Mouse (Mus musculus) urinary bladder, postnatal 36 days (tissue): ENCODE measurements around the gene Tmbim1.
"Not testable (repeated sequence)": the region's sequence is repeated elsewhere in the genome, so short reads cannot be mapped to it uniquely, and the experiment has no call there.

Experiments used
- DNase-seq, 2 experiments: peaks; one replicate each; pipeline ENCODE4 v3.0.0; 2022; ENCODE audit warnings: low spot score in 2 of 2, mixed read lengths in 1 of 2

Tmbim1 gene

DNA sequence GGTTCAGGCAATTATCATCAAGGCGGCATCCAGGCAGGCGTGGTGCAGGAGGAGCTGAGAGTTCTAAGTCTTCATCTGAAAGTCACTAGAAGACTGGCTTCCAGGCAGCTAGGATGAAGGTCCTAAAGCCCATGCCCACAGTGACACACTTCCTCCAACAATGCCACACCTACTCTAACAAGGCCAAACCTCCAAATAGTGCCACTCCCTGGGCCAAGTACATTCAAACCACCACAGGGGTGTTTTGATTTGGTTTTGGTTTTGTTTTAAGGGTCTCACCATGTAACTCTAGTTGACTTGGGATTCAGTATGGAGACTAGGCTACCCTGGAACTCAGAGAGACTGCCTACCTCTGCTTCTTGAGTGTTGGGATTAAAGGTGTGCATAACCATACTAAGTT lies at the start of gene Tmbim1:
Gene Tmbim1 (minus strand): TSS at position 101 of the 400 bp plus-strand sequence.
- DNase-seq: no peak

DNA sequence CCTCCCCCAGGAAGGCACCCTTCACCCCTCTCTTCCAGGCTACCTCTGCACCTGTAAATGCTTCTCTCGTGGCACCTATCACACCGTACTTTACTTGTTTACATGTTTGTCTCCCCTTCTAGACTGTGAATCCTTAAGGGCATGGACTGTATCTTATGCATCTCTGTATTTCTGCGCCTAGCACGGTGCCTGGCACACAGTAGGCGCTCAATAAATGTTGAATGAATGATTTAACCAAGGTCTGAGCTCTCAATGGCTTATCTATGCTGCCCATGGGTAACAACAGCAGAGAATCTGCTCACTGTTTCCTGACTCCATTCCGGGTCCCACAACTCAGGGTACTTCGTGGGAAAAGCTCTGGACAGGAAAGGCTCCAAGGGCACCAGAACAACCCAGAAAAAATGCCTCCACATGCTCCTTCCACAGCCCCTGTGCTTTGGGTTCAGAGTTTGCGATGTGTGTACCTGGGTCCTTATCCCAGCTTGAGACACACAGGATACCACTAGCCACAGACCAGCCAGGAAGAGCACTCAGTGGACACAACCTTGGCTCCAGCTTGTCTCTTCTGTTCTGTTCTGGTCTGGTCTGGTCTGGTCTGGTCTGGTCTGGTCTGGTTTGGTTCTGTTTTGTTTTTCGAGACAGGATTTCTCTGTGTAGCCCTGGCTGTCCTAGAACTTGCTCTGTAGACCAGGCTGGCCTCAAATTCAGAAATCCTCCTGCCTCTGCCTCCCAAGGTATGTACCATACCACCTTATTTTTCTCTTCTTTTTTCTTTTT lies 48.2 kb upstream of the Tmbim1 start:
- no peak for DNase-seq

- no peak for DNase-seq
Observed at GRCm38 (mm10) chr1:74352532-74353096, 47.2 kb upstream of the Tmbim1 start.

DNA sequence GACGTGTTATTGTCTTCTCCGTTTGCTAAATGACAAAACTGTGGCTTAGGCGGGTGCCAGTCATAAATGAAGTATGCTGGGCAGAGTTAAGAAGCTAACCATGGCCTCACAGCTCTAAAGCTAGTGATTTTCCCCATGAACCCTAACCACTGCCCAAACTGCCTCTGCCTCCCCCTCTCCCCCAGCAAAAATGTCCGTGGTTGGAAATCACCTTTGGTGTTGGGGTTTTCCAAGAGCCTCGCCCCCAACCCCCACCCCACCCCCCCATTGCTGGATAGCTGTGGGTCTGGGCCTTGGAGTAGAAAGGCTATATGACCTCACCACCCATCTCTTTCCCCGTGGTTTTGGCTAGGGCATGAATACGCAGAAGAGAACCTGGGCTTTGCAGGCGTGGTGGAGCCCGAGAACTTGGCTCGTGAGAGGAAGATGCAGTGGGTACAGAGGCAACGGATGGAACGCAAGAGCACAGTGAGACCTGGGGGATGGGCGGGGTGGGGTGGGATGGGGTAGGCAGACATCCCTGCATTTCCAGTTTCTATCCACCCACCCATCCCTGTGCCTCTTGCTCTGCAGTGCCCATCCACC lies 45.9 kb upstream of the Tmbim1 start:
- no peak for DNase-seq

DNA sequence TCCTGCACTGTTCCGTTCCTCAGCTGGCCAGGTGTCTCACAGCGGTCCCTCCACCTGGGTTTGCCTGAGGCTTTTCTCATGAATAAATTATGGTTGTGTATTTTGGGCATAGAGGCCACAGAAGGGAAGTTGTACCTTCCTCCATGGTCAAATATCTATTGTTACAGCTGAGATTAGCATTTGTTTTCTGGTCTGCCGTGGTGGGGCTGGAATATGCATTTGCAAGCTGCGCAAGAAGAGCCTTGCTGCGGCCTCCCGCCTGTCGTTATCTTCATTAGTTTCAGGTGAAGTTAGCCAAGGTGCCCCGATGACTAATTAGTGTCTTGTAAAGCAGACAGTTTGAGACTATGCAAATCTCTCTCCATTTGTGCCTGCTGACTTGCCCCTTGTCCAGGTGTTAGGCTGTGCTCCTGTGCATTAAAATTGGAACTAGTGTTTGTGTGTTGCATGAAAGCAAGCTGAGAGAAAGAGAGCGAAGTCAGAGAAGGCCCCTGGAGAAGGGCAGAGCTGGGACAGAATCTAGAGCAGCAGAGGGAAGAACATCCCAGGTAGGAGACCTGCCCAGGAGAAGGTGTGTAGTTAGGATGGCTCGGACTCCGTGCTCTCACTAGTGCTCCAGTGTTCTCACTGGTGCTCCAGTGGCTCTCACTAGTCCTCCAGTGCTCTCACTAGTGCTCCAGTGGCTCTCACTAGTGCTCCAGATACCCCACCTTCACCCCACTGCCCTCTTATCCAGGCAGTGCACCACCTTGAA lies 38.9 kb upstream of the Tmbim1 start:
- DNase-seq: no peak

GRCm38 (mm10) chr1:74343161-74343560 lies 37.7 kb upstream of the Tmbim1 start:
- DNase-seq: no peak

DNA sequence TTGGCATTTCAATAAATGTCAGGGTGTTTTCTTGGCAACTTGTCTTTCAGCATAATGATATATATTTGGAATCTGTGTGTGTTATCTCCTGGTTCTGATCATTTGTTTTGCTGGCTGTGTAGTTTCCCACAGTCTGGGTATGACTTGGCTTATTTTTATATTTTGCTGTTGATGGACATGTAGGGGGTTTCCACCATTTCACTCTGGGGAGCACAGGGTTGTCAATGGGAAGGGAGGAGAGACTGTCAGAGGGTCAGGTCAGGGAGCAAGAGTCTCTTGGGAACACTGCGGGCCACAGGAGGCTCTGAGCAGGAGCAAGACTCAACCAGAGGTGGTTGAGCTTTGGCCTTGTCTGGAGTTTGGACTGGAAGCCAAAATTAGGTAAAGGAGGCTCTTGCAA lies 36.9 kb upstream of the Tmbim1 start:
- no peak for DNase-seq

GRCm38 (mm10) chr1:74341898-74342297 lies 36.5 kb upstream of the Tmbim1 start:
- DNase-seq: no peak

- not testable (repeated sequence) for DNase-seq
Observed at GRCm38 (mm10) chr1:74340992-74341391, 35.6 kb upstream of the Tmbim1 start.

DNA sequence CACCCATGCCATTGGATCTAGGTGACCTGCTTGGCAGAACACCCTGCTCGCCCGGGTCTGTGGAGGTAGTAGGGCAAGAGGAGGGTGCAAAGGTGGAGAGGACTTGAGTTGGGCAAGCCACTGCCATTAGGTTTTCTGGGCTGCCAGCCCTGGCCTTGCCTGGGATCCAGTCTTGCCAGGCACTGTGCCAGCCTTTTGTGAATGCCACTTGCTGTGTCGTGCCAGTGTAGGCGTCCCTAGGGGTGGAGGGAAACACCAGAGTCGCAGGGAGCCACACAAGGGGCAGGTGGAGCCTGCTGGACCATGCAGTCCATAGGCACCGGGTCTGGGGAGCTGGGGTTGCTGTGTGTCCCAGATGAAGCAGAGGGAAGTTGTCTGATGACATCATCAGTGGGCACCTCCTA lies 34.9 kb upstream of the Tmbim1 start:
- peak in 1 of 2 experiments; percentile 63 for DNase-seq

DNA sequence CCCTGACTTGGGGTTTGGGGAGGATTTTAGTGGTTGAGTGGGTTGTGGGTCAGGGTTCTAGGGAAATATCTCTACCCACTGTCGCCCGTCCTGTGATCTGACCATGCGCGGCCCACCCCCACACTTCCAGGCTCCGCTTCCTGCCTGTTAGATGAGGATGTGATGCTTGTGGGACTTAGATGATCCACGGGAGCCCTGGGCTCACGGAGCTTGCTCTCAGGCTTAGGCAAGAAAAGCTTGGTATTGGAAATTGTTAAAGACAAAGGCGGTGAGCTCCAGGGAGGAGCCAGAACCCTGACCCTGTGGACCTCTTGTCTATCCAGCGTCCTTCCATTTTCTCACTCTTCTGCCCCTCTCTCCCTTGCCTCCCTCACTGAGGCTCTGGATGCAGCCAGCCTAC lies 34.5 kb upstream of the Tmbim1 start:
- no peak for DNase-seq

GRCm38 (mm10) chr1:74338626-74339025 lies 33.2 kb upstream of the Tmbim1 start:
- DNase-seq: no peak

- no peak for DNase-seq
Observed at GRCm38 (mm10) chr1:74338013-74338412, 32.6 kb upstream of the Tmbim1 start.

DNA sequence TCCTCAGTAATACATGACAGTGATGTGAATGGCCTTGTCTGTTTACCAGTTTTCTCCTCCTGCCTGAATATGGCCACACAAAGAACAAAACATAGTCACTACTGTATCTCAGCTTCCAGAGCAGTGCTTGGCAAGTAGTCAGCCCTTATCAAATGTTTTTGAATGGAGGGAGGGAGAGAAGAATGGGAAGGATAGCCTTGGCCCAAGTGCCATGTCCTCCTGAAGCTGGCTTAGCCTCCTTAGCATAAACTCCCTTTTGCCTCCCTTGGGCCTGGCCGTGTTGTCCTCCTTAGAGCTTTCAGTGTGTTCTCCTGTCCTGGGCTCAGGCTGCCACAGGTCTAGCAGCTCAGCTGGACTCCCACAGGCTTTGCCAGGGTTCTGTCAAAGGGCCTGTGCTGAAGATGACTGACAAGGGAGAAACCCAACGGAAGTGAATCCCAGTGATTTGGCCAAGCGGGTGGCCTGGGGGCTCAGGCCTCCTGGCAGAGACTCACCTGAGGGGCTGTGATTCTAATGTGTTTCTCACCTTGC lies 31.9 kb upstream of the Tmbim1 start:
- DNase-seq: no peak

DNA sequence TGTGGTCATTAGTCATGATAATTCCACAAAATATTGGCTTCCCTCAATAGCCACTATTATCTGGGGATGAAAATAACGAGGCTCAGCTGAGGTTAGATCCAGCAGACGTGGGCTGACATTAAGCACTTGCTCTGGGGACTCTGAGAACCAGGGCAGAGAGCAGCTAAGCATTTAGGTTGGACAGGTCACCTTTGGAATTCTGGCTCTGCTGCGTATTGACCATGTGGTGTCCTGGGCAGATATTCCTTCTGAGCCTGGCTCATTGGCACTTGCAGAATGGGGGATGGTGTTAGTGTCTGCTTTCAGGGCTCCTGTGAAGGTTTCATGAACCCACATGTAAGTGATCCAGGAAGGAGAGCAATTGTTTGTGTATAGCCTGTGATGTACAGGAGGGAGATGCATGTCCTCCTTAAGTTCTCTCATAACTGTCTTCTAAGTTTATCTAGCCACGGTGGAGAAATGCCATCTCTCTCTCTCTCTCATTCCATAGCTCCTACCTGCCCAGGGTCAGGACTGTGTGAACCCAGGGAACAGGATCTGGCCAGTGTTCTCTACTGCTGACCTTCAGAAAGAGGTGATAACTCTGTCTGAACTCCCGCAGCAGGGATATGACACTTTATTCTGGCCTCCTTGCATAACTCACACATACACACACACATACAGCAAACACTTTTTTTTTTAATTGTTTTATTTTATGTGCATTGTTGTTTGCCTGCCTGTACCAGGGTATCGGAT lies 30.2 kb upstream of the Tmbim1 start:
- no peak for DNase-seq

- no peak for DNase-seq
Observed at GRCm38 (mm10) chr1:74335033-74335432, 29.6 kb upstream of the Tmbim1 start.

- no peak for DNase-seq
Observed at GRCm38 (mm10) chr1:74334607-74335006, 29.2 kb upstream of the Tmbim1 start.

- no peak for DNase-seq
Observed at GRCm38 (mm10) chr1:74332930-74333329, 27.5 kb upstream of the Tmbim1 start.

DNA sequence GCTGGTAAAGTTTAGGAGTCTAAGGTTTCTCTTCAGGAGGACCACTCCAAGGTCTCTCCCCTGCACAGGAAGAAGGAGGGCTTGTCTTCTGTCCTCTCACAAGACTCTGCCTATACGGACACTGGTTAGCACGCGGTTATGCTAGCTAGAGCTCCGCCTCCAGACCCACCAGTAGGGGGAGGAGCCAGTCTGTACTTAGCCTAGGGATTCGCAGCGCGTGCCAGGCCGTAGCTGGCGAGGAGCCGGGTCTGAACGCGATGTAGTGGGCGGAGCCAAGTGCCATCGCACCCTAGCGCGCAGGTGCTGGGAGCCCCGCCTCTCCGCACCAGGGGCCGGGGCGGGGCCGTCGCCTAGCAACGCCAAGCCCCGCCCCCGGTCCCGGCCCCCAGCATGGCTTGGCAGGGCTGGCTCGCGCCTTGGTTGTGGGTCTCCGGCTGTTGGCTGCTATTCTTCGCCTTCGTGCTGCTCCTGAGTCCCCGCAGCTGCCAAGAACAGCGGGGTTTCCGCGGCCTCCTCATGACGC lies 26.9 kb upstream of the Tmbim1 start:
- DNase-seq: peak; percentile 92 to 97

DNA sequence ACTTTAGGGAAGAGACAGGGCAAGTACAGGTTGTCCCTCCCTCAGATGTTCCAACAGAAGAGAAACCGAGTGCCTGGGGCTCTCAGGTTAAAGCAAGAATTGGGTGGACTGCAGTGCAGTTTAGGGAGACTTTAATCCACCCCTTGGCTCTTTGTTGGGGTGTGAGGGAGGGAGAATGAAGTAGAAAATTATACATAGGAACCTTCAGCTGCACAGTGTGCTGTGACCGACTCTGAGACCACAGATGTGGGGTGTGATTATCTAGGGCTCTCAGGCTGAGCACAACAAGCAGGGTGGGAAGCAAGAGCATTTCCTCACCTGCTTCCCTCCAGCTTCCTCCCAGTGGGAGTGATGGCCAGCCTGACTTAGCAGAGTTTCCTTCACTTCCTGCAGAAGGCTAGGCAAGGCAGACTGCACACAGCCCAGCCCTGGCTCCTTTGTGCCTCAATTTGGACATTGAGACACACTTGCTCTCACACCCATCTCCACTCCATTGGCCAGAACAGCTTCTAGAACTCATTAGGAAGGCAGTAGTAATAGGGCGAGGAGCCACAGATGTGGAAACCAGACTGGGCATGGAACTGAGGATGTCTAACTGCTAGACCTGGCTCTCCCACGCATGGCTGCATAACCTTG lies 25.7 kb upstream of the Tmbim1 start:
- DNase-seq: peak in 1 of 2 experiments; percentile 23
